8 mouse cellular contexts compared by ENCODE assay signal in the genomic region with DNA sequence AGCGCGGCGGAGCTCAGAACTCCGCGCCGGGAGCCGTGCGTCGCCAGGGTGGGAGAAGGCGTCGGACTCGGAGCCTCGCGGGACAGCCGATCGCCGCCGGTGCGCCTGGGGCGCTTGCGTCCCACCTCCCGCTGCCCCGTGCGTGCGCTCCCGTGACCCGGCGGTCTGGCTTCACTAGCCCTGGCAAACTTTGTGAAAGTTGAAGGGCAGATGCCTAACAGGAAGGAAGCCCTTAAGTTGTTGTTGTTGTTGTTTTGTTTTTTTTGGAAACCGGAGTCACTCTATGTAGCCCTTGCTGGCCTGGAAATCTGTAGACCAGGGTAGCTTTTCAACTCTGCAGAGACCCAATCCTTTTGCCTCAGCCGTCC. TPM values are rescaled to one million over a fixed set of nuclear protein-coding genes. Genes with fewer than 3 reads are reported as not detected.
DNase-seq lines count a peak whose midpoint lies in the region; ATAC-seq and TF ChIP-seq lines count a peak whose summit lies in the region.

No protein-coding gene starts in this region.

- no peaks in the 10 kb centered on the region for H3K9me3 ChIP-seq in kidney, postnatal 0 days (replicated peaks; ENCODE audit: low read length)
- H3K9me3 ChIP-seq in hindbrain, postnatal 0 days (ENCODE audit: low read length) = no peaks in the 10 kb centered on the region
- H3K9me3 ChIP-seq in midbrain, postnatal 0 days (ENCODE audit: low read length) = no peaks in the 10 kb centered on the region

- H3K4me2 ChIP-seq in kidney, postnatal 0 days (ENCODE audit: low read length) = peak overlapping the region; percentile 69
- peak overlapping the region; percentile 58 for H3K4me2 ChIP-seq in hindbrain, postnatal 0 days (ENCODE audit: low read depth, low read length)
- peak overlapping the region; percentile 65 for H3K4me2 ChIP-seq in midbrain, postnatal 0 days (ENCODE audit: low read depth, low read length, poor library complexity, severe bottlenecking)

- no peaks in the 10 kb centered on the region for H3K36me3 ChIP-seq in kidney, postnatal 0 days (ENCODE audit: insufficient read depth, low read length)
- no peaks in the 10 kb centered on the region for H3K36me3 ChIP-seq in hindbrain, postnatal 0 days (ENCODE audit: insufficient read depth, low read length)
- no peaks in the 10 kb centered on the region for H3K36me3 ChIP-seq in midbrain, postnatal 0 days (ENCODE audit: insufficient read depth, low read length)

- TF ChIP-seq CTCF in kidney, postnatal 0 days (IDR thresholded peaks at IDR 0.05; ENCODE audit: low read depth) = no peak
- TF ChIP-seq CTCF in hindbrain, postnatal 0 days (IDR thresholded peaks at IDR 0.05; ENCODE audit: low read depth) = no peak
- no peak for TF ChIP-seq CTCF in midbrain, postnatal 0 days (IDR thresholded peaks at IDR 0.05)

- under 1% methylated on average over 30 of the region's 30 CpGs for WGBS in kidney, postnatal 0 days
- 0% methylated on average over 30 of the region's 30 CpGs for WGBS in hindbrain, postnatal 0 days
- under 1% methylated on average over 29 of the region's 30 CpGs for WGBS in midbrain, postnatal 0 days

- 0 out of 2 replicates have a peak, but pooled peaks have one; percentile 8 for ATAC-seq in kidney, postnatal 0 days (replicated peaks; ENCODE audit: low FRiP score, low read depth)
- no peak for ATAC-seq in hindbrain, postnatal 0 days
- ATAC-seq in midbrain, postnatal 0 days (ENCODE audit: low FRiP score) = no peak; the same call in 1 of the 2 replicates

- peak overlapping the region; percentile 86 for H3K27ac ChIP-seq in kidney, postnatal 0 days
- peak overlapping the region; percentile 70 for H3K27ac ChIP-seq in hindbrain, postnatal 0 days
- peak overlapping the region; percentile 67; the same call in 1 of the 2 replicates for H3K27ac ChIP-seq in midbrain, postnatal 0 days (ENCODE audit: low read depth, low read length)

- peak overlapping the region; percentile 68 for H3K4me3 ChIP-seq in kidney, postnatal 0 days (replicated peaks; ENCODE audit: low read depth, low read length)
- H3K4me3 ChIP-seq in hindbrain, postnatal 0 days (ENCODE audit: low read length) = peak overlapping the region; percentile 60
- H3K4me3 ChIP-seq in midbrain, postnatal 0 days (ENCODE audit: low read depth, low read length) = peak overlapping the region; percentile 64

- DNase-seq in kidney, postnatal 0 days (ENCODE audit: low spot score) = peak; percentile 44
- no peak for DNase-seq in kidney, adult 9 months
- peak; percentile 31 for DNase-seq in c-Kit-positive CD71-positive TER-119-negative erythroid progenitor cells, embryonic 14.5 days (ENCODE audit: low read depth)
- no peak for DNase-seq in hindbrain, postnatal 0 days (ENCODE audit: low spot score)
- DNase-seq in midbrain, postnatal 0 days (ENCODE audit: low spot score) = no peak
- DNase-seq in thymus, postnatal 4 days = no peak
- DNase-seq in cerebellum, postnatal 25 days = no peak
- no peak for DNase-seq in T-cell, adult 2 months (ENCODE audit: low spot score)

- peak overlapping the region; percentile 88 for H3K9ac ChIP-seq in kidney, postnatal 0 days (ENCODE audit: low read depth, low read length)
- peak overlapping the region; percentile 70 for H3K9ac ChIP-seq in hindbrain, postnatal 0 days (replicated peaks; ENCODE audit: low read length)
- H3K9ac ChIP-seq in midbrain, postnatal 0 days (replicated peaks; ENCODE audit: low read length, poor library complexity, severe bottlenecking) = peak overlapping the region; percentile 71

- H3K27me3 ChIP-seq in kidney, postnatal 0 days (ENCODE audit: insufficient read depth, low read length) = no peaks in the 10 kb centered on the region
- no peaks in the 10 kb centered on the region for H3K27me3 ChIP-seq in hindbrain, postnatal 0 days (ENCODE audit: insufficient read depth, low read length)
- H3K27me3 ChIP-seq in midbrain, postnatal 0 days (ENCODE audit: insufficient read depth, low read length) = no peaks in the 10 kb centered on the region

- no peaks in the 10 kb centered on the region; the same call in 1 of the 2 replicates for H3K4me1 ChIP-seq in kidney, postnatal 0 days (replicated peaks; ENCODE audit: insufficient read depth, low read length)
- no peaks in the 10 kb centered on the region for H3K4me1 ChIP-seq in hindbrain, postnatal 0 days (ENCODE audit: insufficient read depth, low read length)
- H3K4me1 ChIP-seq in midbrain, postnatal 0 days (ENCODE audit: insufficient read depth, low read length) = no peaks in the 10 kb centered on the region

RNA-seq across cellular contexts. Expression of a gene that starts 0.6 kb away (rescaled TPM):
- 30.3 and 31.6 TPM in 2 replicates for polyA plus RNA-seq in kidney, postnatal 0 days (2015; fragmentation: Nextera tagmentation; extraction: Ambion mirVana)
- total RNA-seq in hindbrain, postnatal 0 days (2014; rRNA removed) = 30.3 and 33.2 TPM in 2 replicates
- 25.5 and 30.6 TPM in 2 replicates for polyA plus RNA-seq in hindbrain, postnatal 0 days (2015; fragmentation: Nextera tagmentation; extraction: Ambion mirVana)
- total RNA-seq in midbrain, postnatal 0 days (2014; rRNA removed) = 32.7 and 52.2 TPM in 2 replicates
- 24.3 and 25.0 TPM in 2 replicates for polyA plus RNA-seq in midbrain, postnatal 0 days (2015; fragmentation: Nextera tagmentation; extraction: Ambion mirVana)

RNA-seq across cellular contexts. Expression of a gene that starts 57.8 kb away (rescaled TPM):
- 32.6 and 34.9 TPM in 2 replicates for polyA plus RNA-seq in kidney, postnatal 0 days (2015; fragmentation: Nextera tagmentation; extraction: Ambion mirVana)
- 35.3 and 48.6 TPM in 2 replicates for total RNA-seq in hindbrain, postnatal 0 days (2014; rRNA removed)
- 32.9 and 34.5 TPM in 2 replicates for polyA plus RNA-seq in hindbrain, postnatal 0 days (2015; fragmentation: Nextera tagmentation; extraction: Ambion mirVana)
- total RNA-seq in midbrain, postnatal 0 days (2014; rRNA removed) = 27.2 and 33.0 TPM in 2 replicates
- polyA plus RNA-seq in midbrain, postnatal 0 days (2015; fragmentation: Nextera tagmentation; extraction: Ambion mirVana) = 29.9 and 36.5 TPM in 2 replicates

Comparison
In these comparisons a context has a peak if more than half of its experiments do, and no peak if none do; other contexts are left out.
1. DNase-seq: peak in kidney, postnatal 0 days (single experiment) and c-Kit-positive CD71-positive TER-119-negative erythroid progenitor cells, embryonic 14.5 days (single experiment); none in kidney, adult 9 months (single experiment), hindbrain, postnatal 0 days (single experiment), midbrain, postnatal 0 days (single experiment), thymus, postnatal 4 days (single experiment), cerebellum, postnatal 25 days (0 of 2) and T-cell, adult 2 months (single experiment).
2. Peak in every context shown above with its lines, with median percentiles within 50 percentile points of each other: H3K27ac ChIP-seq, H3K4me2 ChIP-seq, H3K4me3 ChIP-seq and H3K9ac ChIP-seq.